Mouse (Mus musculus): Measurements from ENCODE around the gene Mlst8.

GRCm38 (mm10) chr17:24524734-24525133 is 45.9 kb upstream of the Mlst8 start:
- TF ChIP-seq CTCF (IDR thresholded peaks at IDR 0.05; ENCODE audit: low read depth) (no peak), EP300 (IDR thresholded peaks at IDR 0.05; ENCODE audit: low read depth) (no peak)
